Mouse (Mus musculus) CH12.LX (cell line): ENCODE data around the gene Rsc1a1. TPM values are rescaled to one million over a fixed set of nuclear protein-coding genes. Genes with fewer than 3 reads are reported as not detected.

Experiments used
- DNase-seq: peaks from one replicate; pipeline ENCODE4 v3.0.0-alpha.2; 2013; ENCODE audit errors: extremely low read depth
- H3K27ac ChIP-seq: 2 replicates; pipeline ENCODE4 v1.5.1; 2012; ENCODE audit warnings: low read depth, mild to moderate bottlenecking, control low read depth, moderate library complexity; ENCODE audit not compliant: insufficient read depth
- H3K27me3 ChIP-seq: replicated peaks from 2 replicates; pipeline ENCODE3; 2012; ENCODE audit warnings: inconsistent platforms
- H3K36me3 ChIP-seq, 2 experiments: replicated peaks in 1 of 2; 2 replicates each; pipeline versions ENCODE3 to v1.6.1; 2012; ENCODE audit warnings: inconsistent platforms in 1 of 2, low read length in 1 of 2, mild to moderate bottlenecking in 1 of 2, mixed read lengths in 1 of 2, moderate library complexity in 1 of 2; ENCODE audit not compliant: control insufficient read depth in 1 of 2, insufficient read depth in 1 of 2
- H3K4me1 ChIP-seq, 2 experiments: 2 replicates each; pipeline ENCODE4 v1.6.1; 2012; ENCODE audit warnings: inconsistent platforms in 1 of 2, moderate library complexity in 1 of 2; ENCODE audit not compliant: insufficient read depth in 2 of 2, control insufficient read depth in 1 of 2
- H3K4me2 ChIP-seq: 2 replicates; pipeline ENCODE4 v1.6.1; 2012; ENCODE audit warnings: low read depth, mild to moderate bottlenecking, control low read depth; ENCODE audit not compliant: poor library complexity, insufficient read depth, severe bottlenecking
- H3K4me3 ChIP-seq, 3 experiments: fragments of 150-350 bp in 1 of 3; sonication (generic) in 1 of 3; replicated peaks in 1 of 3; 2 replicates each; pipeline versions ENCODE3 to v1.5.1; 2011 to 2012; ENCODE audit warnings: low read depth in 2 of 3, low read length in 2 of 3, mild to moderate bottlenecking in 2 of 3, moderate library complexity in 2 of 3, control low read depth in 1 of 3, improper control_type of control experiment in 1 of 3, inconsistent platforms in 1 of 3, mixed read lengths in 1 of 3; ENCODE audit not compliant: poor library complexity in 1 of 3
- H3K79me2 ChIP-seq: replicated peaks from 2 replicates; pipeline ENCODE4 v1.6.1; 2012; ENCODE audit warnings: mild to moderate bottlenecking, moderate library complexity; ENCODE audit not compliant: control insufficient read depth, poor library complexity, insufficient read depth, severe bottlenecking; ENCODE audit errors: extremely low read depth
- H3K9ac ChIP-seq: 2 replicates; pipeline ENCODE4 v1.6.1; 2012; ENCODE audit warnings: low read depth, mild to moderate bottlenecking, control low read depth, moderate library complexity; ENCODE audit not compliant: insufficient read depth
- H3K9me3 ChIP-seq: replicated peaks from 2 replicates; pipeline ENCODE3; 2012; ENCODE audit warnings: low read length, inconsistent platforms, mixed read lengths
- CHD1 ChIP-seq: IDR thresholded peaks from 2 replicates; pipeline ENCODE4 v1.6.1; 2012; ENCODE audit warnings: low read depth, low read length, improper control_type of control experiment, inconsistent platforms
- CHD2 ChIP-seq: IDR thresholded peaks from 2 replicates; pipeline ENCODE4 v1.6.1; 2011; ENCODE audit warnings: low read length, improper control_type of control experiment
- CTCF ChIP-seq, 2 experiments: IDR thresholded peaks in 1 of 2; conservative IDR thresholded peaks in 1 of 2; 2 replicates each; pipeline ENCODE4 v1.5.1; 2011 to 2012; ENCODE audit warnings: low read depth in 2 of 2, low read length in 2 of 2, improper control_type of control experiment in 1 of 2, inconsistent platforms in 1 of 2, mild to moderate bottlenecking in 1 of 2, moderate library complexity in 1 of 2
- E2F4 ChIP-seq: IDR thresholded peaks from 2 replicates; pipeline ENCODE4 v1.6.1; 2011; ENCODE audit warnings: low read depth, low read length, improper control_type of control experiment; ENCODE audit not compliant: insufficient replicate concordance
- ELF1 ChIP-seq: IDR thresholded peaks from 2 replicates; pipeline ENCODE4 v1.6.1; 2014; ENCODE audit warnings: low read depth, mild to moderate bottlenecking, inconsistent platforms, low read length, improper control_type of control experiment
- HCFC1 ChIP-seq: IDR thresholded peaks from 2 replicates; pipeline ENCODE4 v1.6.1; 2012; ENCODE audit warnings: low read depth, mild to moderate bottlenecking, inconsistent platforms, low read length, improper control_type of control experiment
- IRF4 ChIP-seq: IDR thresholded peaks from 2 replicates; pipeline ENCODE4 v1.6.1; 2014; ENCODE audit warnings: low read depth, mild to moderate bottlenecking, inconsistent platforms, low read length, improper control_type of control experiment
- JUN ChIP-seq: IDR thresholded peaks from 2 replicates; pipeline ENCODE4 v1.6.1; 2011; ENCODE audit warnings: low read depth, mild to moderate bottlenecking, low read length, improper control_type of control experiment, moderate library complexity; ENCODE audit not compliant: insufficient read depth
- JUND ChIP-seq: conservative IDR thresholded peaks from 2 replicates; pipeline ENCODE4 v1.6.1; 2011; ENCODE audit warnings: low read depth, low read length, improper control_type of control experiment
- KAT2A ChIP-seq: IDR thresholded peaks from 2 replicates; pipeline ENCODE4 v1.6.1; 2012; ENCODE audit warnings: low read length, improper control_type of control experiment, inconsistent platforms; ENCODE audit not compliant: insufficient replicate concordance
- MAFK ChIP-seq: IDR thresholded peaks from 2 replicates; pipeline ENCODE4 v1.6.1; 2011; ENCODE audit warnings: low read length, improper control_type of control experiment; ENCODE audit not compliant: insufficient replicate concordance
- MAX ChIP-seq: IDR thresholded peaks from 2 replicates; pipeline ENCODE4 v1.6.1; 2011; ENCODE audit warnings: low read length, improper control_type of control experiment
- MYC ChIP-seq: IDR thresholded peaks from 2 replicates; pipeline ENCODE4 v1.6.1; 2011; ENCODE audit warnings: low read depth, mild to moderate bottlenecking, improper control_type of control experiment, low read length
- NELFE ChIP-seq: IDR thresholded peaks from 2 replicates; pipeline ENCODE4 v1.6.1; 2011; ENCODE audit warnings: low read depth, low read length, improper control_type of control experiment
- PAX5 ChIP-seq: IDR thresholded peaks from 2 replicates; pipeline ENCODE4 v1.6.1; 2012; ENCODE audit warnings: low read length, inconsistent platforms, mixed read lengths
- RAD21 ChIP-seq: IDR thresholded peaks from 2 replicates; pipeline ENCODE4 v1.6.1; 2011; ENCODE audit warnings: low read depth, mild to moderate bottlenecking, low read length, improper control_type of control experiment, moderate library complexity
- TCF12 ChIP-seq: IDR thresholded peaks from 2 replicates; pipeline ENCODE4 v1.6.1; 2014; ENCODE audit warnings: low read depth, mild to moderate bottlenecking, inconsistent platforms, low read length, improper control_type of control experiment
- USF1 ChIP-seq: IDR thresholded peaks from 2 replicates; pipeline ENCODE4 v1.6.1; 2014; ENCODE audit warnings: low read depth, mild to moderate bottlenecking, inconsistent platforms, low read length, improper control_type of control experiment
- USF2 ChIP-seq: conservative IDR thresholded peaks from 2 replicates; pipeline ENCODE4 v1.6.1; 2011; ENCODE audit warnings: low read depth, low read length, improper control_type of control experiment
- ZKSCAN1 ChIP-seq: IDR thresholded peaks from 2 replicates; pipeline ENCODE4 v1.6.1; 2012; ENCODE audit warnings: low read depth, inconsistent platforms, low read length, improper control_type of control experiment, borderline replicate concordance
- dilution Hi-C: fragments of 300-500 bp; cut with MboI; formaldehyde crosslinking; loops from 2 replicates; pipeline ENCODE4 v1.14.3; 2020; ENCODE audit warnings: low sequenced_read_pairs; ENCODE audit not compliant: extremely low pct_unique_long_range_greater_than_20kb, extremely low pct_ligation_motif_present
- in situ Hi-C: fragments of 300-500 bp; cut with MboI; formaldehyde crosslinking; loops from 3 replicates; pipeline ENCODE4 v1.14.3; 2019; ENCODE audit warnings: low sequenced_read_pairs, low pct_ligation_motif_present, low pct_unique_long_range_greater_than_20kb, mixed read lengths
- polyA plus RNA-seq: library from polyadenylated mRNA; unstranded; fragments of >175 nt; gene quantifications from 2 replicates; pipeline ENCODE4 v1.2.1, GENCODE M21; 2012; ENCODE audit warnings: low read depth; ENCODE audit not compliant: insufficient read length
- total RNA-seq, 2 experiments: library from RNA; depleted of rRNA; stranded (reverse); fragments of 300-350 nt in 1 of 2; fragments of >200 nt in 1 of 2; gene quantifications; 2 replicates each; pipeline ENCODE4 v1.2.3; 2012 to 2014

Rsc1a1 gene
- total and polyA plus RNA-seq, 3 experiments = 3.4 to 14.0 (median 7.0) TPM

- H3K4me2 ChIP-seq = no peak overlapping the region
- H3K79me2 ChIP-seq = no peaks in the 10 kb centered on the region
- H3K9ac ChIP-seq = no peak overlapping the region
- peaks cover 32 to 77% of the 10 kb centered on the region in 2 experiments for H3K36me3 ChIP-seq
- H3K4me1 ChIP-seq = peaks cover 0 to 9% of the 10 kb centered on the region in 2 experiments; a peak in 1 of 4 replicates
- no peaks in the 10 kb centered on the region for H3K27me3 ChIP-seq
- dilution Hi-C loops (no loop called here), in situ Hi-C loops (no loop called here)
- no peak overlapping the region for H3K27ac ChIP-seq
- H3K4me3 ChIP-seq = no peak overlapping the region
- no peaks in the 10 kb centered on the region for H3K9me3 ChIP-seq
- TF ChIP-seq JUND = no peak
- no peak for TF ChIP-seq ZKSCAN1
- TF ChIP-seq E2F4 = no peak
- TF ChIP-seq KAT2A = no peak
- TF ChIP-seq JUN = no peak
- TF ChIP-seq CHD2 = no peak
- no peak for TF ChIP-seq ELF1
- TF ChIP-seq MAFK = no peak
- TF ChIP-seq USF2 = no peak
- no peak for TF ChIP-seq MYC
- TF ChIP-seq RAD21 = no peak
- TF ChIP-seq PAX5 = no peak
- TF ChIP-seq HCFC1 = no peak
- no peak for TF ChIP-seq MAX
- TF ChIP-seq CHD1 = no peak
- no peak for TF ChIP-seq CTCF (conservative IDR thresholded peaks at IDR 0.05 in 1 of 2, IDR thresholded peaks at IDR 0.05 in 1 of 2; ENCODE audit: low read depth in 2 of 2, low read length in 2 of 2)
- DNase-seq = no peak
Observed at GRCm38 (mm10) chr4:141643118-141643855, 42.1 kb downstream of the Rsc1a1 start.

GRCm38 (mm10) chr4:141641961-141642811, 43.2 kb downstream of the Rsc1a1 start:
- H3K4me1 ChIP-seq = peaks cover 0 to 9% of the 10 kb centered on the region in 2 experiments; a peak in 1 of 4 replicates
- H3K9ac ChIP-seq = no peak overlapping the region
- TF ChIP-seq TCF12 = no peak
- TF ChIP-seq IRF4 = no peak
- TF ChIP-seq NELFE = no peak
- TF ChIP-seq USF1 = no peak
- no peak overlapping the region for H3K4me3 ChIP-seq
- no peak overlapping the region for H3K4me2 ChIP-seq
- no peaks in the 10 kb centered on the region for H3K79me2 ChIP-seq
- H3K36me3 ChIP-seq = peaks cover 36 to 79% of the 10 kb centered on the region in 2 experiments
- in situ Hi-C loops = no loop called here
- DNase-seq = no peak
- no peak overlapping the region for H3K27ac ChIP-seq
- no peaks in the 10 kb centered on the region for H3K27me3 ChIP-seq
- H3K9me3 ChIP-seq = no peaks in the 10 kb centered on the region
- dilution Hi-C loops = no loop called here
